Mouse (Mus musculus): ENCODE results near the gene Slc6a17.

GRCm38 (mm10) chr3:107511416-107511815 lies 6.4 kb downstream of the Slc6a17 start:
- TF ChIP-seq POU5F1 (IDR thresholded peaks at IDR 0.05; ENCODE audit: borderline replicate concordance, low read length) (no peak), CTCF (conservative IDR thresholded peaks at IDR 0.05; ENCODE audit: low read length) (no peak)
